ENCODE assay signal across 19 mouse cellular contexts in the genomic region with DNA sequence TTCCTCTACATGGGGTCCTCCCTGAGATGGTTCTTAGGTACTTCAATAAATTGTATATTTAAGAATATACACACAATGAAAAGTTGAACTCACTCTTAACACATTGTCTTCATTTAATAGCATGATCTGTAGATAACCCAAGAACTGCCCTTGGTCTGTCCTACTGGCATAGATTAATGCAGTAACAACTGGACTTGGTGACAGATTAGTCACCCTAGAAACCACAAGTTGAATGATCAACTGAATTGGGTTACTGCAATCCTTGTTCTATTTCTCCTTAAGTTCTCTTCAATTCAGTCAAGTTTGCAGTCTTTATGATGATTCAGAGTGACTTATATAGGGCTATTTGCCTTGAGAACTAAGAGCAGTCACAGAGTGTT.
"Had no signal": no experiment of that assay in that cellular context is flagged by ENCODE, and none has a peak within 500 bp of the region (broad histone marks: within the 10 kb centered on the region; RNA-seq: fewer than 3 reads in every experiment).

No protein-coding gene starts in this region.

- H3K4me3 ChIP-seq: heart, adult 2 months; heart, embryonic 13.5 days; heart, embryonic 15.5 days; hindbrain, embryonic 13.5 days; hindbrain, embryonic 15.5 days; kidney, embryonic 15.5 days; limb, embryonic 10.5 days; limb, embryonic 12.5 days; liver, embryonic 13.5 days had no signal

- H3K4me2 ChIP-seq: heart, embryonic 11.5 days; heart, embryonic 13.5 days; heart, embryonic 15.5 days; hindbrain, embryonic 13.5 days; hindbrain, embryonic 15.5 days; kidney, embryonic 15.5 days; limb, embryonic 12.5 days; liver, embryonic 11.5 days; liver, embryonic 13.5 days had no signal

- DNase-seq: kidney, adult 11 months; kidney, adult 2 months; kidney, adult 9 months; kidney, postnatal 4 days; liver; liver, embryonic 13.5 days had no signal

- ATAC-seq: intestine, embryonic 16.5 days had no signal

- H3K9ac ChIP-seq: heart, embryonic 13.5 days; heart, embryonic 15.5 days; hindbrain, embryonic 13.5 days; hindbrain, embryonic 15.5 days; kidney, embryonic 15.5 days; limb, embryonic 12.5 days; liver, embryonic 13.5 days had no signal

- H3K36me3 ChIP-seq: heart, embryonic 13.5 days; heart, embryonic 15.5 days; hindbrain, embryonic 13.5 days; hindbrain, embryonic 15.5 days; kidney, embryonic 15.5 days; limb, embryonic 10.5 days; limb, embryonic 12.5 days; liver, embryonic 13.5 days had no signal

- H3K9me3 ChIP-seq: heart, embryonic 13.5 days; heart, embryonic 15.5 days; hindbrain, embryonic 13.5 days; hindbrain, embryonic 15.5 days; kidney, embryonic 15.5 days; limb, embryonic 10.5 days; limb, embryonic 12.5 days; liver, embryonic 13.5 days had no signal

- H3K4me1 ChIP-seq: heart, embryonic 13.5 days; heart, embryonic 15.5 days; hindbrain, embryonic 13.5 days; hindbrain, embryonic 15.5 days; kidney, embryonic 15.5 days; limb, embryonic 10.5 days; limb, embryonic 12.5 days; liver, embryonic 13.5 days had no signal

- H3K27ac ChIP-seq: heart, adult 2 months; heart, embryonic 13.5 days; heart, embryonic 15.5 days; hindbrain, embryonic 13.5 days; hindbrain, embryonic 15.5 days; hindbrain, postnatal 0 days; kidney, embryonic 15.5 days; kidney, postnatal 0 days; limb, embryonic 10.5 days; limb, embryonic 12.5 days; liver, embryonic 13.5 days had no signal

- H3K27me3 ChIP-seq: heart, embryonic 13.5 days; heart, embryonic 15.5 days; hindbrain, embryonic 13.5 days; hindbrain, embryonic 15.5 days; kidney, embryonic 15.5 days; limb, embryonic 12.5 days; liver, embryonic 13.5 days had no signal
